13 mouse cellular contexts compared by ENCODE assay signal in genomic region chr2:44519236-44519635, GRCm38 (mm10).
"Had no signal": no experiment of that assay in that cellular context is flagged by ENCODE, and none has a peak within 500 bp of the region (broad histone marks: within the 10 kb centered on the region; RNA-seq: fewer than 3 reads in every experiment).

No protein-coding gene starts in this region.

- DNase-seq: gastrocnemius, adult 2 months; gastrocnemius, postnatal 14 days; gastrocnemius, postnatal 36 days; heart, adult 11 months; heart, adult 2 months; heart, postnatal 10 days; heart, postnatal 4 days; kidney, adult 18-20 months; kidney, adult 8-10 months; kidney, postnatal 10 days; kidney, postnatal 25 days; kidney, postnatal 4 days; left cerebral cortex, postnatal 4 days had no signal
